Mouse (Mus musculus): ENCODE data around the gene Lrrc47. TPM values are rescaled to one million over a fixed set of nuclear protein-coding genes. Genes with fewer than 3 reads are reported as not detected.

Gene Lrrc47
- polyA plus RNA-seq, 1 experiment from 2014 or later = 15.2 TPM

DNA sequence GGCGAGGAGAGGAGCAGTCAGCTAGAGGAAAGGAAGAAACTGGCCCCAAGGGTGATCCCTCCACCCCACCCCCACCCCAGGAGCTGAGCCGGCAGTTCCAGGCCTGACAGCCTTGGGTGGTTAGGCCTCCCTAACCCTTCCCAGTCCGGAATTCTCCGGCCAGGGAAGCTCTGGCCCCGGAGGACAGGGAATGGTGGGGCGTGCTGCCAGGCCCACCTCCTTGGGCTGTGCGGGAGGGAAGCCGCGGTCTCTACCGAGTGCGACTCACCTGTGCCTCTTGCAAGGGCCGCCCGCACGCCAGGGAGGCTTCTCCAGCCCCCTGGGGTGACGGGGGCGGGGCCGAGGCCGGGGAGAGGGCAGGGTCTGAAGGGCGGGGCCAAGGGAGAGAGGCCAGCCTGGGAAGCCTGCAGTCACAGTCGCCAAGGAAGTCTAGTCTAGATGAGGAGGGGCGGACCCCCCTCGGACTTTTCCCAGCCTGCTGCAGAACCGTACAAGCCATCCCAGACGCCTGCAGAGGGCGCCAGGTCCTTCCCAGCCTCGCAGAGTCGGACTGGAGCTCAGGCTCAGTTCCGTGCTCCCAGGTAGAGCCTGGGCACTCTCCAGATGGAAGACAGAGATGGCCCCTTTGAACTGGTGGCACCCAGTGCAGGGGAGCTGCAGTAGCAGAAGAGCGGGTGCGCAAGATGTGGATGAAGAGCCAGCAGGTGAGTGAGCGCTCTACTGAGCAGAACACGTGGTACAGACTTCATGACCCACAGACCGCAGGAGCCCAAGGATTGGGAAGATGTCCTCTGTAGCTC is 14.3 kb downstream of the Lrrc47 start, which contains the start of gene Smim1:
Gene Smim1, minus strand, starts transcription at position 590 of the 800 bp plus-strand sequence.
- TF ChIP-seq EP300 (IDR thresholded peaks at IDR 0.05) (no peak), CTCF (IDR thresholded peaks at IDR 0.05) (peak; percentile 75)
- 3% methylated on average over 24 of the region's 33 CpGs for WGBS
- Histone ChIP-seq H3K4me2 (replicated peaks; ENCODE audit: low read depth, low read length) (peak within 1 kb of the TSS; percentile 66), H3K4me1 (ENCODE audit: insufficient read depth, low read depth, low read length) (peaks cover 14% of the 10 kb centered on the region), H3K27me3 (replicated peaks; ENCODE audit: insufficient read depth, low read length) (no peaks in the 10 kb centered on the region), H3K27ac (ENCODE audit: low read length) (peak within 1 kb of the TSS; percentile 76), H3K9ac (replicated peaks; ENCODE audit: low read depth) (peak within 1 kb of the TSS; percentile 32), H3K4me3 (ENCODE audit: low read depth, low read length) (peak within 1 kb of the TSS; percentile 43), H3K9me3 (ENCODE audit: low read length) (no peaks in the 10 kb centered on the region), H3K36me3 (ENCODE audit: insufficient read depth, low read length) (peaks cover 9% of the 10 kb centered on the region; the same call in 1 of the 2 replicates)
- ATAC-seq (peak; percentile 88), DNase-seq (ENCODE audit: low spot score) (peak; percentile 94)

GRCm38 (mm10) chr4:154026441-154026761 is 14.9 kb downstream of the Lrrc47 start:
- no peak for DNase-seq (ENCODE audit: low spot score)
- Histone ChIP-seq H3K27me3 (replicated peaks; ENCODE audit: insufficient read depth, low read length) (no peaks in the 10 kb centered on the region), H3K4me2 (replicated peaks; ENCODE audit: low read depth, low read length) (peak overlapping the region; percentile 66), H3K36me3 (ENCODE audit: insufficient read depth, low read length) (0 out of 2 replicates have a peak, but pooled peaks cover 4% of the 10 kb centered on the region), H3K27ac (ENCODE audit: low read length) (no peak overlapping the region), H3K4me3 (ENCODE audit: low read depth, low read length) (peak overlapping the region; percentile 43), H3K9me3 (ENCODE audit: low read length) (no peaks in the 10 kb centered on the region), H3K9ac (replicated peaks; ENCODE audit: low read depth) (no peak overlapping the region), H3K4me1 (ENCODE audit: insufficient read depth, low read depth, low read length) (peaks cover 14% of the 10 kb centered on the region)
- ATAC-seq = no peak
- 21% methylated on average over 2 of the region's 2 CpGs for WGBS
- TF ChIP-seq CTCF (IDR thresholded peaks at IDR 0.05) = no peak
- TF ChIP-seq EP300 (IDR thresholded peaks at IDR 0.05) = no peak

DNA sequence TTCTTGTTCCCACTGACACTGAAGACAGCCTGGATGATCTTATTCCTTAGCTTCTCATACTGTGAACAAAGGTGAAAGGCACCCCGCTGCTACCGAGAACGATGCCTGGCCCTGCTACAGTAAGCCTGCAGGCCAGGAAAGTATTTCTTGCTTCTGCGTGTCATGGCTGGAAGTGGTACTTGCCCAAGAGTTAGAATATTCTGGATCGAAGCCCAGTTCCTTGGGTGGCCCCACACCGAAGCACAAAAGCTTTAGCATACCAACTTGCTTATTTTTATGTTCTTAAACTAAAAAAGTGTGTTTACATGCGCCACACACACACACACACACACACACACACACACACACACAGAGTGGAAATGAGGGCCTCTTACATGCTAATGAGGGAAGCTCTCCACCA is 16.5 kb downstream of the Lrrc47 start:
- no peaks in the 10 kb centered on the region for H3K36me3 ChIP-seq (ENCODE audit: insufficient read depth, low read length)
- no peak overlapping the region for H3K9ac ChIP-seq (replicated peaks; ENCODE audit: low read depth)
- DNase-seq (ENCODE audit: low spot score) (peak; percentile 27), ATAC-seq (no peak)
- H3K27ac ChIP-seq (ENCODE audit: low read length) = no peak overlapping the region
- H3K9me3 ChIP-seq (ENCODE audit: low read length) = no peaks in the 10 kb centered on the region
- peaks cover 9% of the 10 kb centered on the region for H3K4me1 ChIP-seq (ENCODE audit: insufficient read depth, low read depth, low read length)
- H3K27me3 ChIP-seq (replicated peaks; ENCODE audit: insufficient read depth, low read length) = no peaks in the 10 kb centered on the region
- H3K4me2 ChIP-seq (replicated peaks; ENCODE audit: low read depth, low read length) = no peak overlapping the region
- 58% methylated on average over 7 of the region's 7 CpGs for WGBS
- no peak for TF ChIP-seq CTCF (IDR thresholded peaks at IDR 0.05)
- no peak for TF ChIP-seq EP300 (IDR thresholded peaks at IDR 0.05)
- H3K4me3 ChIP-seq (ENCODE audit: low read depth, low read length) = no peak overlapping the region

DNA sequence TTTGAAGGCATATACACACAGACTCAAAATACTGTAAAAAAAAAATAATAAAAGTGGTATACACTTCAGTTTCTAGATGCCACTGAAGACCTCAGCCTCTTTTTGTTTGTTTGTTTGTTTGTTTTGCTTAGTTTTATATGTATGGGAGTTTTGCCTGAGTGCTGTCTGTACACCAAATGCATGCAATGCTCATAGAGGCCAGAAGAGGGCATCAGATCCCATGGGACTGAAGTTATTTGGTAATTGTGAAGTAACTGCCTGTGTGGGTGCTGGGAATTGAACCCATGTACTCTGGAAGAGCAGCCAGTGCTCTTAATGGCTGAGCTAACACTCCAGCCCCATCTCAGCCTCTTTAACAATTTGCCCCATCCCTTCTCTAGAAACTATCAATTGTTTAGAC is 17.1 kb downstream of the Lrrc47 start:
- Histone ChIP-seq H3K36me3 (ENCODE audit: insufficient read depth, low read length) (no peaks in the 10 kb centered on the region), H3K9ac (replicated peaks; ENCODE audit: low read depth) (no peak overlapping the region), H3K4me2 (replicated peaks; ENCODE audit: low read depth, low read length) (no peak overlapping the region), H3K27me3 (replicated peaks; ENCODE audit: insufficient read depth, low read length) (no peaks in the 10 kb centered on the region), H3K4me1 (ENCODE audit: insufficient read depth, low read depth, low read length) (peaks cover 9% of the 10 kb centered on the region), H3K4me3 (ENCODE audit: low read depth, low read length) (no peak overlapping the region), H3K9me3 (ENCODE audit: low read length) (no peaks in the 10 kb centered on the region), H3K27ac (ENCODE audit: low read length) (no peak overlapping the region)
- no peak for ATAC-seq
- TF ChIP-seq CTCF (IDR thresholded peaks at IDR 0.05) (peak; percentile 61), EP300 (IDR thresholded peaks at IDR 0.05) (no peak)
- no peak for DNase-seq (ENCODE audit: low spot score)

DNA sequence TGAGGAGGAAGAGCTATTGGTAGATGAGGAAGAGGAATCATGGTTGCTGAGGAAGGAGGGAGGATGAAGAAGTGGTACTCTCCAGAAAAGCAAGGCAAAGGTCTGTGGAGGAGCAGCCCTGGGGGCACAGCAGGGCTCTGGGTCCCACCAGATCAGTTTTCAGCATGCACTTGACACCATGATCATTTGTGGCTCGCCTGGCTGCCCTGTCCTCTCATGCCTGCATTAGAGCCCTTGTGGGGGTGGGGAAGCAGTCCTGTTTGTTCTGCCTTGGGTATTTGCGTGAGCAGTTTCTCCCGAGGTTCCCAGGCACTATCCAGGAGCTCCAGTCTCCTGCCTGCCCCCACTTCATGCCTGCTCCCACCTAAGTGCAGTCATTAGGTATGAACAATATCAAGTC is 25.6 kb downstream of the Lrrc47 start:
- no peak for DNase-seq (ENCODE audit: low spot score)
- H3K27me3 ChIP-seq (replicated peaks; ENCODE audit: insufficient read depth, low read length) = no peaks in the 10 kb centered on the region
- H3K36me3 ChIP-seq (ENCODE audit: insufficient read depth, low read length) = no peaks in the 10 kb centered on the region
- no peak for TF ChIP-seq EP300 (IDR thresholded peaks at IDR 0.05)
- 34% methylated on average over 2 of the region's 3 CpGs for WGBS
- H3K4me3 ChIP-seq (ENCODE audit: low read depth, low read length) = no peak overlapping the region
- no peak overlapping the region for H3K9ac ChIP-seq (replicated peaks; ENCODE audit: low read depth)
- H3K4me1 ChIP-seq (ENCODE audit: insufficient read depth, low read depth, low read length) = no peaks in the 10 kb centered on the region
- no peak overlapping the region for H3K27ac ChIP-seq (ENCODE audit: low read length)
- H3K4me2 ChIP-seq (replicated peaks; ENCODE audit: low read depth, low read length) = no peak overlapping the region
- ATAC-seq = no peak
- no peaks in the 10 kb centered on the region for H3K9me3 ChIP-seq (ENCODE audit: low read length)

DNA sequence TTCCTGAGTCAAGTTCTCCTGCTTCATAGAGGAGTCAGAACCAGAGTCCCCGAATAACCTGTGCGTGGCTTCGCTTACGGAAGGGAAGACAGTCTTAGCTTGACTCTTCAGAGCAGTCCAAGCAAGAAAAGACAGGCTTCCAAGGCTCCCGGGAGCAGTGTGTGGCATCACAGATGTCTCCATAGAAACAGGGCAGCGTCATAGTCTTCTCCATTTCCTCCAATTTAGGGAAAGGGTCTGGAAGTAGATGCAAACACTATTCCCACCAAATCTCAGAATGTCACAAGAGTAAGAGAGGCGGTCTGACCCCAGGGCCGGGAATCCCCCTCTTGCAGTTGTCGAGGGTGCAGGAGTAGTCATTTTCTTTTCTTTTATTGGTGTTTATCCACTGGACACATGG is 31.0 kb downstream of the Lrrc47 start, which contains the start of gene Ccdc27:
Gene Ccdc27, minus strand, starts transcription at position 101 of the 400 bp plus-strand sequence.
- no peak within 1 kb of the TSS for H3K4me2 ChIP-seq (replicated peaks; ENCODE audit: low read depth, low read length)
- H3K27ac ChIP-seq (ENCODE audit: low read length) = no peak within 1 kb of the TSS
- no peak within 1 kb of the TSS for H3K4me3 ChIP-seq (ENCODE audit: low read depth, low read length)
- WGBS = 79% methylated on average over 9 of the region's 9 CpGs
- H3K9ac ChIP-seq (replicated peaks; ENCODE audit: low read depth) = no peak within 1 kb of the TSS
- H3K4me1 ChIP-seq (ENCODE audit: insufficient read depth, low read depth, low read length) = no peaks in the 10 kb centered on the region
- H3K36me3 ChIP-seq (ENCODE audit: insufficient read depth, low read length) = no peaks in the 10 kb centered on the region
- no peak for DNase-seq (ENCODE audit: low spot score)
- TF ChIP-seq CTCF (IDR thresholded peaks at IDR 0.05) (no peak), EP300 (IDR thresholded peaks at IDR 0.05) (no peak)
- no peak for ATAC-seq
- H3K9me3 ChIP-seq (ENCODE audit: low read length) = no peaks in the 10 kb centered on the region
- H3K27me3 ChIP-seq (replicated peaks; ENCODE audit: insufficient read depth, low read length) = no peaks in the 10 kb centered on the region

Measured in lung, postnatal 0 days (tissue).